Mouse (Mus musculus) intestine, postnatal 0 days (tissue): ENCODE measurements around the gene Mafb. TPM values are rescaled to one million over a fixed set of nuclear protein-coding genes. Genes with fewer than 3 reads are reported as not detected.
A peak's percentile ranks its signal among the peaks of the same experiment; 100 is the strongest.

Experiments
- ATAC-seq: fragments of 200-750 bp; cut with Nextera tagmentation; 2 replicates; pipeline ENCODE4 v1.8.0; 2017; ENCODE audit warnings: mild to moderate bottlenecking, moderate TSS enrichment, moderate library complexity
- H3K27ac ChIP-seq: fragments of 300-500 bp; sonication (generic); 2 replicates; pipeline ENCODE4 v1.5.1; 2014; ENCODE audit warnings: mild to moderate bottlenecking, low read depth, low read length, moderate library complexity
- H3K27me3 ChIP-seq: fragments of 300-500 bp; sonication (generic); replicated peaks from 2 replicates; pipeline ENCODE4 v1.6.1; 2014; ENCODE audit warnings: low read length, mixed read lengths; ENCODE audit not compliant: control insufficient read depth, insufficient read depth
- H3K36me3 ChIP-seq: fragments of 300-500 bp; sonication (generic); 2 replicates; pipeline ENCODE4 v1.6.1; 2014; ENCODE audit warnings: mild to moderate bottlenecking, moderate library complexity; ENCODE audit not compliant: control insufficient read depth, insufficient read depth
- H3K4me1 ChIP-seq: fragments of 300-500 bp; sonication (generic); replicated peaks from 2 replicates; pipeline ENCODE4 v1.6.1; 2014; ENCODE audit warnings: antibody characterized with exemption, low read length, mixed read lengths; ENCODE audit not compliant: control insufficient read depth, insufficient read depth
- H3K4me2 ChIP-seq: fragments of 300-500 bp; sonication (generic); replicated peaks from 2 replicates; pipeline ENCODE4 v1.6.1; 2014; ENCODE audit warnings: low read depth, mild to moderate bottlenecking, moderate library complexity
- H3K4me3 ChIP-seq: fragments of 300-500 bp; sonication (generic); 2 replicates; pipeline ENCODE4 v1.5.1; 2014; ENCODE audit warnings: low read depth, low read length
- H3K9ac ChIP-seq: fragments of 300-500 bp; sonication (generic); 2 replicates; pipeline ENCODE4 v1.6.1; 2014; ENCODE audit warnings: mild to moderate bottlenecking, low read depth, low read length
- H3K9me3 ChIP-seq: fragments of 300-500 bp; sonication (generic); 2 replicates; pipeline ENCODE4 v1.6.1; 2016; ENCODE audit warnings: mixed run types; ENCODE audit not compliant: control insufficient read depth
- CTCF ChIP-seq: sonication (generic); IDR thresholded peaks from 2 replicates; pipeline ENCODE4 v1.5.1; 2016; ENCODE audit warnings: low read depth, mild to moderate bottlenecking, control low read depth, antibody characterized with exemption, moderate library complexity
- WGBS: fragments of 180-500 bp; shearing (Covaris S2); extraction: QIAGEN DNeasy Blood & Tissue Kit; methylation state at CpG from one replicate; pipeline ENCODE4 v1.1.7; 2014; 5-methylcytosine and 5-hydroxymethylcytosine counted together
- polyA plus RNA-seq: library from polyadenylated mRNA; unstranded; fragments of >200 nt; fragmentation: Nextera tagmentation; extraction: Ambion mirVana; gene quantifications from 2 replicates; pipeline ENCODE4 v1.2.1, GENCODE M21; 2015

The Mafb gene
- polyA plus RNA-seq, 1 experiment from 2014 or later: 98.5 TPM

GRCm38 (mm10) chr2:160327716-160328115 is 39.1 kb downstream of the Mafb start:
- ATAC-seq: no peak
- TF ChIP-seq CTCF: no peak
- no peak overlapping the region for H3K9ac ChIP-seq
- no peak overlapping the region; the same call in 1 of the 2 replicates for H3K27ac ChIP-seq
- H3K4me2 ChIP-seq: no peak overlapping the region
- 0 out of 2 replicates have a peak, but pooled peaks cover 9% of the 10 kb centered on the region for H3K4me1 ChIP-seq
- no peaks in the 10 kb centered on the region for H3K36me3 ChIP-seq
- H3K9me3 ChIP-seq: no peaks in the 10 kb centered on the region
- H3K4me3 ChIP-seq: no peak overlapping the region
- 88% methylated on average over 4 of the region's 4 CpGs for WGBS
- H3K27me3 ChIP-seq: no peaks in the 10 kb centered on the region

DNA sequence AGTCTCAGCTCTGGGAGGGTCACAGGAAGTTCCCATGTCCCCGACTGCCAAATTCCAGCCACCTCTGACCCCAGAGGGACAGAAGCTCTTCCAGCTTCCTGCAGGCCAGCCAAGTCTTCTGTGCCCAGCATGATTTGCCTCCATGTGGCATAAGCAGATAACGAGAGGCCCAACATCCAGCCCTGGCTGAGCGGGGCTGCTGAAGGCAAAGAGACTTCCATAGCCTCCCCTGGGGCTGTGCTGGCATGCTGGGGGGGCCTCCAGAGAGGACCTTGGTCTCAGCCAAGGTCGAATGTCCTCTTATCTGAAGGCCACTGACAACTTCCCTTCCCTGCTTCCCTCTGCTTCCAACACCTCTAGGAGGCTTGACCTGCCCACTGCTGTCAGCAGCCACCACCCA is 39.7 kb downstream of the Mafb start:
- TF ChIP-seq CTCF: no peak
- Histone ChIP-seq H3K4me1 (0 out of 2 replicates have a peak, but pooled peaks cover 7% of the 10 kb centered on the region), H3K4me3 (no peak overlapping the region), H3K9me3 (no peaks in the 10 kb centered on the region), H3K27ac (peak overlapping the region; percentile 60), H3K9ac (no peak overlapping the region), H3K27me3 (no peaks in the 10 kb centered on the region), H3K4me2 (peak overlapping the region; percentile 14), H3K36me3 (no peaks in the 10 kb centered on the region)
- WGBS: 20% methylated on average over 4 of the region's 4 CpGs
- no peak for ATAC-seq

GRCm38 (mm10) chr2:160325105-160325644 is 41.7 kb downstream of the Mafb start:
- Histone ChIP-seq H3K9ac (no peak overlapping the region), H3K36me3 (no peaks in the 10 kb centered on the region), H3K27me3 (no peaks in the 10 kb centered on the region), H3K27ac (peak overlapping the region; percentile 62), H3K4me2 (no peak overlapping the region), H3K4me3 (no peak overlapping the region), H3K4me1 (0 out of 2 replicates have a peak, but pooled peaks cover 7% of the 10 kb centered on the region), H3K9me3 (no peaks in the 10 kb centered on the region)
- peak; percentile 95 for ATAC-seq
- WGBS: 40% methylated on average over 6 of the region's 6 CpGs
- no peak for TF ChIP-seq CTCF

DNA sequence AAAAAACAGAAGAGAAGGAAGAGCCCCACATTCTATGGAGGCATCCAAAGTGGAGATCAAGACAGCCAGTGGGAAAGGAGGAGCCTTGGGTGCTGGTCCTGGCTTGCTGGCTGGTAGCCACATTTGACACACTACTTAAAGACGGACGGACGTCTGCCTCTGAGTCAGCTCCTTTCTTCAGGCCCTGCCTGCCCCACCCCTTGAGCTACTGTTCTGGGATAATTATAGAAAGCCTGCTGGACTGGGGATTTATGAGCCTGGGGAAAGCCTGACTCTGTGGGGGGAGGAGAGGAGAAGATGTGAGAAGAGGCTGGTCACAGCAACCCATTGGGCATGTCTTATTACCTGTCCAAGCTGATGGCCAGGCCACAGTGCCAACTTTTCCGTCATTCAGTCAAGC is 45.0 kb downstream of the Mafb start:
- Histone ChIP-seq H3K9ac (no peak overlapping the region), H3K27ac (no peak overlapping the region), H3K9me3 (no peaks in the 10 kb centered on the region), H3K36me3 (no peaks in the 10 kb centered on the region), H3K27me3 (no peaks in the 10 kb centered on the region), H3K4me3 (no peak overlapping the region), H3K4me2 (no peak overlapping the region), H3K4me1 (0 out of 2 replicates have a peak, but pooled peaks cover 2% of the 10 kb centered on the region)
- no peak for TF ChIP-seq CTCF
- WGBS: 31% methylated on average over 4 of the region's 4 CpGs
- ATAC-seq: no peak

DNA sequence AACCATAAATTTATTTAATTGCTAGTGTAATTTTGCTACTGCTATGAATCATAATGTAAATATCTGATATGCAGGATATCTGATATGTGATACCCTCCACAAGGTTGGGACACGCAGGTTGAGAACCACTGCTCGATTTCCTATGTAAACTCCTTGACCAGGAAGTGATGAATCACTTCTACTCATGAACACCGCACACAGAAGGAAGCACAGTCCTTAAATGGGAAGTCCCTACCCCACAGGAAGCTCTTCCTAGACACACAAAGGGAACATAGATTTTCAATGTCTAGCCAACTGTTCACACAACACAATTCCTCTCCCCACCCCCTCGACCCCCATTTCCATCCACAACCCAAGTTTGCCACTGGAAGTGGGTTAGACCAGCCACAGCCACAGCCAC is 48.6 kb downstream of the Mafb start:
- Histone ChIP-seq H3K4me3 (no peak overlapping the region), H3K36me3 (no peaks in the 10 kb centered on the region), H3K9ac (no peak overlapping the region), H3K4me2 (no peak overlapping the region), H3K27me3 (no peaks in the 10 kb centered on the region; the same call in 1 of the 2 replicates), H3K4me1 (no peaks in the 10 kb centered on the region), H3K27ac (no peak overlapping the region), H3K9me3 (no peaks in the 10 kb centered on the region)
- ATAC-seq: no peak
- TF ChIP-seq CTCF: no peak
- WGBS: 44% methylated on average over 4 of the region's 4 CpGs

Other genes starting within 250 kb of the Mafb start
- gene Gm826, start 32.9 kb downstream of the Mafb start, polyA plus RNA-seq: 6.2 and 8.2 TPM in 2 replicates